Mouse (Mus musculus): Measurements from ENCODE around the gene Mia2. TPM values are rescaled to one million over a fixed set of nuclear protein-coding genes. Genes with fewer than 3 reads are reported as not detected.
A peak's percentile ranks its signal among the peaks of the same experiment; 100 is the strongest.
"Not testable (repeated sequence)": the region's sequence is repeated elsewhere in the genome, so short reads cannot be mapped to it uniquely, and the experiment has no call there.

The Mia2 gene
- total and polyA plus RNA-seq, 2 experiments = 87.2 to 268 TPM

DNA sequence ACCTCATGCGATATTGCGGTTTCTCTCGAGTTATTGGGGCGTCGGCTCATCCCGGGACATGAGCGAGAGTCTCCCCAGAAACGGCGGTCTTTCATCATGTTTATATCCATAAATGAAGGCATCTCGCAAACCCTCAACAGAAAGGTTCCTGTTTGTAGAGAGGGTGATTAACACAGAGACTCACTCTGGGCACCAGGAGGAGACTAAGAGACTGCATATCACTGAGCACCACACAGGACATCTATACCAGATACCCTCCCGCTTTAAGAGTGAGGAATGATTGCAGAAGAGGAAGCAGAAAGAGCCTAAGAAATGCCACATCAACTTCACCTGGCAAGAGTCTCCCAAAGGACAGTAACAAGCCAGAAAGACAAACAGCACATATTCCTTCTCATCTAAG is 39.4 kb upstream of the Mia2 start:
- H3K4me1 ChIP-seq (ENCODE audit: control insufficient read depth, insufficient read depth, low read length) = peaks cover 7% of the 10 kb centered on the region; the same call in 1 of the 2 replicates
- H3K36me3 ChIP-seq (ENCODE audit: control insufficient read depth, insufficient read depth, low read length) = peaks cover 2% of the 10 kb centered on the region; the same call in 1 of the 2 replicates
- 96% methylated on average over 11 of the region's 11 CpGs for WGBS

DNA sequence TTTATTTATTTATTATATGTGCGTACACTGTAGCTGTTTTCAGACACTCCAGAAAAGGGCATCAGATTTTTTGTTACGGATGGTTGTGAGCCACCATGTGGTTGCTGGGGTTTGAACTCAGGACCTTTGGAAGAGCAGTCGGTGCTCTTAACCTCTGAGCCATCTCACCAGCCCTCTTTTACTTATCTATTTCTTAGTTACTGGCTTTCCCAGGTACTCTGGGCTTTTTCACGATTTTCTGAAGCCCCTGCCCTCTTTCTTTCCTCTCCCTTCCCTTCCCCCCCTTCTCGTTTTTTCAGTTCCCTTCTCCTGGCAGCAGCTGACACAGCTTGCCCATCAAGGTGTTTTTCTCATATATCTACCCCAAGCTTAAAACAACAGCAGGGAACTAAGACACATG is 37.4 kb upstream of the Mia2 start:
- 80% methylated on average over 5 of the region's 5 CpGs for WGBS
- peaks cover 55% of the 10 kb centered on the region for H3K79me2 ChIP-seq (ENCODE audit: control insufficient read depth, insufficient read depth, low read length)
- not testable (repeated sequence) for H3K4me1 ChIP-seq (ENCODE audit: control insufficient read depth, insufficient read depth, low read length); H3K36me3 ChIP-seq (ENCODE audit: control insufficient read depth, insufficient read depth, low read length); H3K27ac ChIP-seq (replicated peaks; ENCODE audit: insufficient read depth, low read depth, low read length); H3K9ac ChIP-seq (ENCODE audit: low read depth, low read length); H3K4me3 ChIP-seq (ENCODE audit: insufficient read depth, low read depth, low read length); DNase-seq (ENCODE audit: extremely low read depth, low read depth, low spot score); H3K27me3 ChIP-seq (ENCODE audit: control insufficient read depth, insufficient read depth, low read length)

More for the DNA sequence above, 39.4 kb upstream of the Mia2 start:
- H3K4me3 ChIP-seq (ENCODE audit: insufficient read depth, low read depth, low read length) = no peak overlapping the region
- TF ChIP-seq POLR2A (IDR thresholded peaks at IDR 0.05; ENCODE audit: extremely low read depth, insufficient read depth, low read length) = no peak
- TF ChIP-seq CTCF (IDR thresholded peaks at IDR 0.05; ENCODE audit: low read depth, low read length) = no peak
- no peak overlapping the region for H3K9ac ChIP-seq (ENCODE audit: low read depth, low read length)
- H3K79me2 ChIP-seq (ENCODE audit: control insufficient read depth, insufficient read depth, low read length) = peaks cover 61% of the 10 kb centered on the region
- no peak for DNase-seq (ENCODE audit: extremely low read depth, low read depth, low spot score)
- no peaks in the 10 kb centered on the region for H3K27me3 ChIP-seq (ENCODE audit: control insufficient read depth, insufficient read depth, low read length)
- no peak overlapping the region for H3K27ac ChIP-seq (replicated peaks; ENCODE audit: insufficient read depth, low read depth, low read length)

DNA sequence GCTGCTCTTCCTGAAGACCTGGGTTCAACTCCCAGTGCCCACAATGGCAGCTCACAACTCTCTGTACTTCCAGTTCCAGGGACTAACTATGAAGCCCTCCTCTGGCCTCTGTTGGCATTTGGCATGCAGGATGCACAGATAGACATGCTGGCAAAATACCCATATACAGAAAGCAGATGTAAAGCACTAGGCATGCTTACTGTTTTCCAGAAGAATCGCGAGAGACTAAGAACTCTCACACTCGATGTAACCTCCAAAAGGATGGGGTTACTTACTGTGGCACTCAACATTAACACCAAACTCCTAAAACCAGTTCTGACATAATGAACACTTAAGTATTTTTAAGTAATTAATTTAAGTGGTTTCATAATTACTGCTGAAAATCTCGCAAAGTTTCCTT is 35.3 kb upstream of the Mia2 start:
- TF ChIP-seq POLR2A (IDR thresholded peaks at IDR 0.05; ENCODE audit: extremely low read depth, insufficient read depth, low read length) = no peak
- no peak for TF ChIP-seq CTCF (IDR thresholded peaks at IDR 0.05; ENCODE audit: low read depth, low read length)

DNA sequence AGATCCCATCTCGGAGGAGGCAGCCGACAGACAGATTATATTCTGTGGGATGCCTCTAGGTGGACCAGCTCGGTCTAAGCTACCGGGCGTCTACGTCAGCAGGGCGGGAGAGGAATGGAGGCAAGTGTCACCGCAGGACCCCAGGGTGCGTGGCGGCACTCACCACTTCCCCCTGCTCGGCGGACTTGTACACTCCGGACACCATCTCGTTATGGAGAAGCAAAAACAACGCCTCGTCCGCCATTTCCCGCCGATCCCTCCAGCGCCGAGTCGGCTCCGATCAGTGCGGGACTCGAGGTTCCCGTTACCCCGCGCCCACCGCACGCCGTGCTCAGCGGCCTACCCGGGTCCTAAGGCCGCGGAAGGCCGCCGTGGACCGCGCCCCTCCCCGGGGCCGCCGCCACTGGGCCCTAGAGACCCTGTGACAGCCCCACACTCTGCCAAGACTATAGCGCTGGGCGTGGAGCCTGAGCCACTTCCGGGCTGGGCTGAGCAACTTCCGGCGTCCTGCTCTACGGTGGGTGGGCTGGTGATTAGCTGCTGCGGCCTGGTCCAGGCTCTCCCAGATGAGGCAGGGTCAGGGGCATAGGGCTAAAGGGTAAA is 34.5 kb upstream of the Mia2 start, which contains the start of gene Trappc6b:
TSS of gene Trappc6b (minus strand) at position 480 of the 603 bp plus-strand sequence.
- peaks cover 35% of the 10 kb centered on the region for H3K79me2 ChIP-seq (ENCODE audit: control insufficient read depth, insufficient read depth, low read length)
- H3K27me3 ChIP-seq (ENCODE audit: control insufficient read depth, insufficient read depth, low read length) = no peaks in the 10 kb centered on the region
- WGBS = 1% methylated on average over 49 of the region's 49 CpGs
- peak within 1 kb of the TSS; percentile 83 for H3K27ac ChIP-seq (replicated peaks; ENCODE audit: insufficient read depth, low read depth, low read length)
- H3K36me3 ChIP-seq (ENCODE audit: control insufficient read depth, insufficient read depth, low read length) = no peaks in the 10 kb centered on the region
- peaks cover 7% of the 10 kb centered on the region for H3K4me1 ChIP-seq (ENCODE audit: control insufficient read depth, insufficient read depth, low read length)
- DNase-seq (ENCODE audit: extremely low read depth, low read depth, low spot score) = peak; percentile 49
- peak within 1 kb of the TSS; percentile 76 for H3K4me3 ChIP-seq (ENCODE audit: insufficient read depth, low read depth, low read length)
- peak; percentile 36; the same call in 1 of the 2 replicates for TF ChIP-seq POLR2A (IDR thresholded peaks at IDR 0.05; ENCODE audit: extremely low read depth, insufficient read depth, low read length)
- TF ChIP-seq CTCF (IDR thresholded peaks at IDR 0.05; ENCODE audit: low read depth, low read length) = peak; percentile 35
- H3K9ac ChIP-seq (ENCODE audit: low read depth, low read length) = peak within 1 kb of the TSS; percentile 97

More for the DNA sequence above, 35.3 kb upstream of the Mia2 start:
- H3K79me2 ChIP-seq (ENCODE audit: control insufficient read depth, insufficient read depth, low read length) = peaks cover 40% of the 10 kb centered on the region
- no peaks in the 10 kb centered on the region for H3K27me3 ChIP-seq (ENCODE audit: control insufficient read depth, insufficient read depth, low read length)
- H3K4me3 ChIP-seq (ENCODE audit: insufficient read depth, low read depth, low read length) = peak overlapping the region; percentile 76
- H3K4me1 ChIP-seq (ENCODE audit: control insufficient read depth, insufficient read depth, low read length) = peaks cover 7% of the 10 kb centered on the region; the same call in 1 of the 2 replicates
- DNase-seq (ENCODE audit: extremely low read depth, low read depth, low spot score) = no peak
- H3K9ac ChIP-seq (ENCODE audit: low read depth, low read length) = peak overlapping the region; percentile 97
- 37% methylated on average over 4 of the region's 4 CpGs for WGBS
- H3K27ac ChIP-seq (replicated peaks; ENCODE audit: insufficient read depth, low read depth, low read length) = no peak overlapping the region
- no peaks in the 10 kb centered on the region for H3K36me3 ChIP-seq (ENCODE audit: control insufficient read depth, insufficient read depth, low read length)

DNA sequence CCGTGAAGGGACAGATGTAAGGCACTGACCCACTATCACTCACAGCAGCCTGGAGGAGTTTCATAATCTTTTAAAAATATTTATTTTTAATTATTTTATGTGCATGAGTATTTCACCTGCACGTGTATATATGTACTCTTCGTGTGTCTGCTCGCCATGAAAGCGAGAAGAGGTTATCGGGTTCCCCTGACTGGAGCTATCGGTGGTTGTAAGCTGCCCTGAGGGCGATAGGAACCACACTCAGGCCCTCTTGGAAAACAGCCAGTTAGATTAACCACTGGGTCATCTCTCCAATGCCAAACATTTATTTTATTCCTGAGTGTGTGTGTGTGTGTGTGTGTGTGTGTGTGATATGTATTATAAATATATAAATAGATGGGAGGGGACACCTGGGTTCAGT is 30.8 kb upstream of the Mia2 start:
- no peak for DNase-seq (ENCODE audit: extremely low read depth, low read depth, low spot score)
- no peak overlapping the region for H3K27ac ChIP-seq (replicated peaks; ENCODE audit: insufficient read depth, low read depth, low read length)
- H3K79me2 ChIP-seq (ENCODE audit: control insufficient read depth, insufficient read depth, low read length) = peaks cover 14% of the 10 kb centered on the region
- peaks cover 17% of the 10 kb centered on the region for H3K36me3 ChIP-seq (ENCODE audit: control insufficient read depth, insufficient read depth, low read length)
- WGBS = 94% methylated on average over 8 of the region's 8 CpGs
- no peaks in the 10 kb centered on the region for H3K27me3 ChIP-seq (ENCODE audit: control insufficient read depth, insufficient read depth, low read length)
- TF ChIP-seq POLR2A (IDR thresholded peaks at IDR 0.05; ENCODE audit: extremely low read depth, insufficient read depth, low read length) (no peak), CTCF (IDR thresholded peaks at IDR 0.05; ENCODE audit: low read depth, low read length) (no peak)
- no peak overlapping the region for H3K9ac ChIP-seq (ENCODE audit: low read depth, low read length)
- H3K4me1 ChIP-seq (ENCODE audit: control insufficient read depth, insufficient read depth, low read length) = peaks cover 5% of the 10 kb centered on the region
- H3K4me3 ChIP-seq (ENCODE audit: insufficient read depth, low read depth, low read length) = no peak overlapping the region

DNA sequence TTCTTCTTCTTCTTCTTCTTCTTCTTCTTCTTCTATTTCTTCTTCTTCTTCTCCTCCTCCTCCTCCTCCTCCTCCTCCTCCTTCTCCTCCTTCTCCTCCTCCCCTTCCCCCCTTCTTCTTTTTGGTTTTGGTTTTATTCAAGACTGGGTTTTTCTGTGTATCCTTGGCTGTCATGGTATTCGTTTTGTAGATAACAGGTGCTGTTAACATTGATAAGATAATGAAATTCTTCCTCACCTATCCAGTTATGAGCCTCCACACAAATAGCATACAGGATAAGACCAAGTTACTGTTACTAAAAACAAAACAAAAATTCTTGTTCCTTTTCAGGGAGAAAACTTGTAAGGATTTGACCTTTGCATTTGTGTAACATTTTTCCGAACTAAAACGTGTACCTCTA is 29.8 kb upstream of the Mia2 start:
- 40% methylated on average over 3 of the region's 3 CpGs for WGBS
- H3K9ac ChIP-seq (ENCODE audit: low read depth, low read length) = no peak overlapping the region

More for the DNA sequence above, 29.8 kb upstream of the Mia2 start:
- no peak for DNase-seq (ENCODE audit: extremely low read depth, low read depth, low spot score)
- peaks cover 24% of the 10 kb centered on the region for H3K36me3 ChIP-seq (ENCODE audit: control insufficient read depth, insufficient read depth, low read length)
- TF ChIP-seq POLR2A (IDR thresholded peaks at IDR 0.05; ENCODE audit: extremely low read depth, insufficient read depth, low read length) (no peak), CTCF (IDR thresholded peaks at IDR 0.05; ENCODE audit: low read depth, low read length) (no peak)
- H3K27me3 ChIP-seq (ENCODE audit: control insufficient read depth, insufficient read depth, low read length) = no peaks in the 10 kb centered on the region
- H3K4me1 ChIP-seq (ENCODE audit: control insufficient read depth, insufficient read depth, low read length) = peaks cover 3% of the 10 kb centered on the region
- peaks cover 9% of the 10 kb centered on the region for H3K79me2 ChIP-seq (ENCODE audit: control insufficient read depth, insufficient read depth, low read length)
- no peak overlapping the region for H3K27ac ChIP-seq (replicated peaks; ENCODE audit: insufficient read depth, low read depth, low read length)
- H3K4me3 ChIP-seq (ENCODE audit: insufficient read depth, low read depth, low read length) = peak overlapping the region; percentile 65; the same call in 1 of the 2 replicates
